Mouse (Mus musculus) limb, embryonic 12.5 days (tissue): ENCODE measurements around the gene Zfp446. TPM values are rescaled to one million over a fixed set of nuclear protein-coding genes. Genes with fewer than 3 reads are reported as not detected.

Experiments used
- ATAC-seq: fragments of 200-750 bp; cut with Nextera tagmentation; 2 replicates; pipeline ENCODE4 v1.8.0; 2017; ENCODE audit warnings: low read depth, moderate TSS enrichment; ENCODE audit not compliant: insufficient number of reproducible peaks, insufficient read depth, low FRiP score, low TSS enrichment
- H3K27ac ChIP-seq: fragments of 300-500 bp; sonication (generic); 2 replicates; pipeline ENCODE4 v1.5.1; 2016; ENCODE audit warnings: mild to moderate bottlenecking, moderate library complexity
- H3K27me3 ChIP-seq: fragments of 300-500 bp; sonication (generic); 2 replicates; pipeline ENCODE4 v1.6.1; 2016; ENCODE audit warnings: mild to moderate bottlenecking, moderate library complexity
- H3K36me3 ChIP-seq: fragments of 300-500 bp; sonication (generic); 2 replicates; pipeline ENCODE4 v1.6.1; 2016; ENCODE audit warnings: mild to moderate bottlenecking, moderate library complexity
- H3K4me1 ChIP-seq: fragments of 300-500 bp; sonication (generic); replicated peaks from 2 replicates; pipeline ENCODE4 v1.6.1; 2016
- H3K4me2 ChIP-seq: fragments of 300-500 bp; sonication (generic); 2 replicates; pipeline ENCODE4 v1.6.1; 2016; ENCODE audit warnings: mild to moderate bottlenecking, moderate library complexity
- H3K4me3 ChIP-seq: fragments of 300-500 bp; sonication (generic); replicated peaks from 2 replicates; pipeline ENCODE4 v1.5.1; 2016; ENCODE audit warnings: mild to moderate bottlenecking
- H3K9ac ChIP-seq: fragments of 300-500 bp; sonication (generic); replicated peaks from 2 replicates; pipeline ENCODE4 v1.6.1; 2016; ENCODE audit warnings: mild to moderate bottlenecking, moderate library complexity
- H3K9me3 ChIP-seq: fragments of 300-500 bp; sonication (generic); 2 replicates; pipeline ENCODE4 v1.6.1; 2016; ENCODE audit warnings: mild to moderate bottlenecking, moderate library complexity
- WGBS: fragments of 180-500 bp; shearing (Covaris S2); methylation state at CpG from one replicate; pipeline ENCODE4 v1.1.7; 2016; 5-methylcytosine and 5-hydroxymethylcytosine counted together
- polyA plus RNA-seq: library from polyadenylated mRNA; unstranded; fragments of >200 nt; fragmentation: Nextera tagmentation; extraction: Ambion mirVana; gene quantifications from 2 replicates; pipeline ENCODE4 v1.2.1, GENCODE M21; 2016

The Zfp446 gene
- polyA plus RNA-seq, 1 experiment from 2014 or later, result 11.4 TPM

GRCm38 (mm10) chr7:12959718-12960117 is 17.9 kb upstream of the Zfp446 start:
- no peak for ATAC-seq
- WGBS, result 27% methylated on average over 4 of the region's 4 CpGs
- Histone ChIP-seq H3K4me2 (no peak overlapping the region), H3K27me3 (no peaks in the 10 kb centered on the region), H3K4me3 (no peak overlapping the region), H3K27ac (no peak overlapping the region), H3K9me3 (no peaks in the 10 kb centered on the region), H3K4me1 (no peaks in the 10 kb centered on the region; the same call in 1 of the 2 replicates), H3K9ac (no peak overlapping the region), H3K36me3 (no peaks in the 10 kb centered on the region)

GRCm38 (mm10) chr7:12961511-12962141 is 16.0 kb upstream of the Zfp446 start:
- peak overlapping the region; percentile 47 for H3K4me3 ChIP-seq
- H3K9me3 ChIP-seq, result no peaks in the 10 kb centered on the region
- ATAC-seq, result peak; percentile 71
- H3K9ac ChIP-seq, result peak overlapping the region; percentile 58
- peaks cover 7% of the 10 kb centered on the region for H3K4me1 ChIP-seq
- H3K27ac ChIP-seq, result peak overlapping the region; percentile 83
- H3K36me3 ChIP-seq, result no peaks in the 10 kb centered on the region
- H3K4me2 ChIP-seq, result peak overlapping the region; percentile 53
- no peaks in the 10 kb centered on the region for H3K27me3 ChIP-seq
- WGBS, result 3% methylated on average over 29 of the region's 29 CpGs

GRCm38 (mm10) chr7:12965678-12966091 is 12.0 kb upstream of the Zfp446 start, which contains the start of gene Zfp324:
Gene Zfp324 (plus strand): TSS chr7:12965838.
- WGBS, result 0% methylated on average over 23 of the region's 23 CpGs
- H3K27me3 ChIP-seq, result no peaks in the 10 kb centered on the region
- peak within 1 kb of the TSS; percentile 90 for H3K9ac ChIP-seq
- peak within 1 kb of the TSS; percentile 81 for H3K4me2 ChIP-seq
- H3K36me3 ChIP-seq, result peaks cover 21% of the 10 kb centered on the region
- no peaks in the 10 kb centered on the region for H3K9me3 ChIP-seq
- peak within 1 kb of the TSS; percentile 91 for H3K4me3 ChIP-seq
- H3K4me1 ChIP-seq, result peaks cover 16% of the 10 kb centered on the region
- ATAC-seq, result peak; percentile 83
- H3K27ac ChIP-seq, result peak within 1 kb of the TSS; percentile 91

- H3K36me3 ChIP-seq, result peaks cover 27% of the 10 kb centered on the region
- peaks cover 16% of the 10 kb centered on the region for H3K4me1 ChIP-seq
- no peaks in the 10 kb centered on the region for H3K9me3 ChIP-seq
- ATAC-seq, result peak; percentile 32; the same call in 1 of the 2 replicates
- H3K9ac ChIP-seq, result peak overlapping the region; percentile 90
- H3K4me3 ChIP-seq, result peak overlapping the region; percentile 91
- H3K27me3 ChIP-seq, result no peaks in the 10 kb centered on the region
- H3K4me2 ChIP-seq, result peak overlapping the region; percentile 81
- peak overlapping the region; percentile 91 for H3K27ac ChIP-seq
- WGBS, result 0% methylated on average over 29 of the region's 29 CpGs
Measured at GRCm38 (mm10) chr7:12966104-12966845, 11.4 kb upstream of the Zfp446 start.

GRCm38 (mm10) chr7:12970906-12971305 is 6.7 kb upstream of the Zfp446 start:
- Histone ChIP-seq H3K4me3 (no peak overlapping the region), H3K9ac (no peak overlapping the region), H3K4me2 (no peak overlapping the region), H3K4me1 (peaks cover 11% of the 10 kb centered on the region), H3K27me3 (no peaks in the 10 kb centered on the region), H3K27ac (no peak overlapping the region), H3K36me3 (peaks cover 51% of the 10 kb centered on the region), H3K9me3 (no peaks in the 10 kb centered on the region)
- 96% methylated on average over 25 of the region's 25 CpGs for WGBS
- no peak for ATAC-seq

DNA sequence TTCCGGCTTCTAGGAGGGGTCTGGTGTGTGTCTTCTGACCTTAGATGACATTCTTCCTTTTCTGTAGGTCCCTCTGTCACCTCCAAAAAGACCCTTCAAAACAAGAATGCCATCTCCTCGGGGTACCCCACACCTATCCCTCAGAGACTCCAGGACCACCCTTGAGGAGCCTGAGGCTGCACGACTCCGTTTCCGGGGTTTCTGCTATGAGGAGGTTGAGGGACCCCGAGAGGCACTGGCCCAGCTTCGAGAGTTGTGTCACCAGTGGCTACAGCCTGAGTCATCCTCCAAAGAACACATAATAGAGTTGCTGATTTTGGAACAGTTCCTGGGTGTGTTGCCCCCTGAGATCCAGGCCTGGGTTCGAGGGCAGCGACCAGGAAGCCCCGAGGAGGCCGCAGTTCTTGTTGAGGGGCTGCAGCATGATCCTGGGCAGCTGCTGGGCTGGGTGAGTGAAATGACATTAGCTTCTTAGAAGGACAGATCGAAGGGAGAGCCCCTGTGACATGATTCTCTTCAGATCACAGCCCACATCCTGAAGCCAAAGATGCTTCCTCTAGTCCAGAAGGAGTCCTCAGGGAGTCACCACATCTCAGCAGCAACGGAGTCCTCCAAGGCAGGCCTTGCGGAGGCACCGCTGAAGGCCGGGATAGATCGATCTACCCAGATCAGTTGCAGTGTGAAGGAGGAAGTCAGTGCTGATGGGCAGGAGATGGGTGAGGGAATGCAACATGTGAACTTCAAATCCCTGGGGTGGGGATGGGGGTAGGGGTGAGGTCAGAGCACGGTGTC is 1.5 kb downstream of the Zfp446 start:
- H3K9ac ChIP-seq, result no peak overlapping the region

GRCm38 (mm10) chr7:12979776-12980175 is 2.1 kb downstream of the Zfp446 start:
- Histone ChIP-seq H3K9me3 (no peaks in the 10 kb centered on the region), H3K4me3 (no peak overlapping the region), H3K36me3 (peaks cover 14% of the 10 kb centered on the region; the same call in 1 of the 2 replicates), H3K4me1 (peaks cover 20% of the 10 kb centered on the region), H3K4me2 (no peak overlapping the region), H3K9ac (no peak overlapping the region), H3K27me3 (no peaks in the 10 kb centered on the region), H3K27ac (no peak overlapping the region)
- no peak for ATAC-seq
- WGBS, result 34% methylated on average over 6 of the region's 6 CpGs

More for the DNA sequence above, 1.5 kb downstream of the Zfp446 start:
- Histone ChIP-seq H3K4me1 (peaks cover 20% of the 10 kb centered on the region), H3K4me3 (no peak overlapping the region), H3K27me3 (no peaks in the 10 kb centered on the region), H3K36me3 (peaks cover 14% of the 10 kb centered on the region; the same call in 1 of the 2 replicates), H3K27ac (peak overlapping the region; percentile 92), H3K9me3 (no peaks in the 10 kb centered on the region), H3K4me2 (peak overlapping the region; percentile 72)
- no peak for ATAC-seq
- WGBS, result 78% methylated on average over 18 of the region's 18 CpGs

GRCm38 (mm10) chr7:12980291-12980690 is 2.6 kb downstream of the Zfp446 start:
- H3K4me3 ChIP-seq, result no peak overlapping the region
- H3K36me3 ChIP-seq, result peaks cover 14% of the 10 kb centered on the region; the same call in 1 of the 2 replicates
- no peak overlapping the region for H3K4me2 ChIP-seq
- H3K9ac ChIP-seq, result no peak overlapping the region
- no peaks in the 10 kb centered on the region for H3K9me3 ChIP-seq
- WGBS, result 84% methylated on average over 7 of the region's 7 CpGs
- peaks cover 20% of the 10 kb centered on the region for H3K4me1 ChIP-seq
- H3K27ac ChIP-seq, result no peak overlapping the region
- no peak for ATAC-seq
- no peaks in the 10 kb centered on the region for H3K27me3 ChIP-seq

- Histone ChIP-seq H3K9ac (no peak overlapping the region), H3K4me2 (no peak overlapping the region), H3K4me3 (no peak overlapping the region), H3K27me3 (no peaks in the 10 kb centered on the region; the same call in 1 of the 2 replicates), H3K9me3 (no peaks in the 10 kb centered on the region), H3K27ac (no peak overlapping the region), H3K36me3 (peaks cover 14% of the 10 kb centered on the region; the same call in 1 of the 2 replicates), H3K4me1 (no peaks in the 10 kb centered on the region)
- ATAC-seq, result no peak
- 86% methylated on average over 1 of the region's 1 CpGs for WGBS
Measured at GRCm38 (mm10) chr7:12985724-12986123, 8.1 kb downstream of the Zfp446 start.

DNA sequence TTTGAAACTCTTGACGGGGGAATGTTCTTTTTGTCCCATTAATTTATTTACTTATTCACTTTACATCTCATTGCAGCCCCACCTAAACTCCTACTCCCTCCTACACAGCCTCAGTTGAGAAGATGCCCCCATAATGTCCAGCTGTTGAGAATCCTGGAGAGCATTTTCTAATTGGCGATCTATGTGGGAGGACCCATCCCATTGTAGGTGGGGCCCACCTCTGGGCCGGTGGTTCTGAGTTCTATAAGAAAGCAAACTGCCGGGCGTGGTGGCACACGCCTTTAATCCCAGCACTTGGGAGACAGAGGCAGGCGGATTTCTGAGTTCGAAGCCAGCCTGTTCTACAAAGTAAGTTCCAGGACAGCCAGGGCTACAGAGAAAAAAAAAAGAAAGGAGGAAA is 9.3 kb downstream of the Zfp446 start:
- no peak overlapping the region for H3K9ac ChIP-seq
- H3K4me3 ChIP-seq, result no peak overlapping the region
- ATAC-seq, result no peak
- no peaks in the 10 kb centered on the region; the same call in 1 of the 2 replicates for H3K27me3 ChIP-seq
- no peak overlapping the region for H3K27ac ChIP-seq
- no peak overlapping the region for H3K4me2 ChIP-seq
- no peaks in the 10 kb centered on the region for H3K9me3 ChIP-seq
- H3K36me3 ChIP-seq, result peaks cover 9% of the 10 kb centered on the region; the same call in 1 of the 2 replicates
- 83% methylated on average over 8 of the region's 8 CpGs for WGBS
- H3K4me1 ChIP-seq, result no peaks in the 10 kb centered on the region
